Mouse (Mus musculus) ovary, postnatal 36 days (tissue): ENCODE measurements around the gene Grap.

Source experiments
- DNase-seq: peaks from one replicate; pipeline ENCODE4 v3.0.0; 2022; ENCODE audit warnings: low spot score, mixed read lengths

The Grap gene

GRCm38 (mm10) chr11:61683907-61684731, 31.1 kb downstream of the Grap start, which contains the start of gene Fam83g:
Gene Fam83g, plus strand, starts transcription at chr11:61684091.
- peak; percentile 67 for DNase-seq

- DNase-seq, result no peak
Measured at GRCm38 (mm10) chr11:61685119-61685725, 32.2 kb downstream of the Grap start.

- no peak for DNase-seq
Measured at GRCm38 (mm10) chr11:61686141-61686540, 33.1 kb downstream of the Grap start.

DNA sequence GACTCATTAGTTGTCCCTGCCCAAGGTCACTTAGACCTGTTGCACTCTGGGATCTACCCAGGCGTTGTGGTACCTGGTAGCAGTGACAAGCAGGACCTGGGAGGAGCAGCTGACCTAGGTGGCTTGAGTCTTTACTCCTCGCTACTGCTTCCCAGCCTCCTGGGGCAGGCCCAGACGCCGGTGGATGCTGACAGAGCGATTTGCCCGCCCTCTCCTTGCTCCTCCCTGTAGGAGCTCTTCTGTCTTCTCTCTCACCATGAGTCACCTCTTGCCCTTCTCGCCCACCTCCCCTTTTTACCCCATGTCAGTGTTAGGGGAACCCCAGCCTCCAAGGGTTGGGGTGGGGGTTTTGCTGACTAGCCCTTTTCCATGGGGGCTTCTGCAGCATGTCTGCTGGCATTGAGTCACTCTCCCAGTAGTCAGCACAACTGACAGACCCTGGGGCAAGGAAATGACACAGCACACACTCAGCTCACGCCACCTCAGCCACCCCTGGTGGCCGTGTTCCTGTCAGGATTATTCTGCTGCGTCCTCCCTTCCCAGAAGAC, 33.9 kb downstream of the Grap start:
- DNase-seq, result no peak

DNA sequence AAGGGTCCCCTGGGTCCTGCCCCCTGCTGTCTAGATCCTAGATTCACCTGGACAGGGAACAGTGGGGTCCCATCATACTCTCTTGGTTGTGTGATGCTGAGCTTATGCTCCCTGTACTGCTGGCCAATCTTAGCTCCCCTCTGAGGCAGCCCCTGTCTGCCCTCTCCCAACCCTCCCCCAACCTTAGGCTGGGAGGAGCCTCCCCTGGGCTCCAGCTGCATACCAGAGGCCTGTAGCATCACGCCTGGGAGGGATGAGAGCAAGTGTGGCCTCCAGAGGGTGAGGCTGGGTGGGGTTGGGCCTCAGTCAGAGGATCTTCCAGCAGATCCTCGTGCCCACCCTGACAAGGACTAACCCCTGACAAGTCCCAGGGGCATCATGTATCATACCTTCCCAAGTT, 34.5 kb downstream of the Grap start:
- no peak for DNase-seq

DNA sequence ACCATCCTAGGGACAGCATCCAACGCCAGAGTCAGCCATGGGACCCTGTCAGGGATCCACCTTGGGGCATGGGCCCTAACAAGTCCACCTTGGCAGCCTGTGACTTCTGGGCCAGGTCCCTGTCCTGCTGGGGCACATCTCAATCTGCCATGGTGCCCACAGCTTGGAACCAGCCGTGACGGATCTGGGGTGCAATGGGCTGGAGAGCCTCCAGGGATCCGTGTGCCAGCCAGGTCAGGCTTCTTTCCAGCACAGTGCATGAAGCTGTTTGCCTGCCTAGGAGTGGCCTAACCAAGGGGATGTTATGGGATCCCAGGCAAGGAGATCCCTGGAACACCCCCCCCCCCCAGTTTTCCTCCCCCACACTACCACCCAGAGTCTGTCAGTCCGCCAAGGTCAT, 39.9 kb downstream of the Grap start:
- DNase-seq, result no peak

GRCm38 (mm10) chr11:61698852-61699251, 45.8 kb downstream of the Grap start:
- DNase-seq, result no peak

- no peak for DNase-seq
Measured at GRCm38 (mm10) chr11:61699460-61699859, 46.4 kb downstream of the Grap start.

DNA sequence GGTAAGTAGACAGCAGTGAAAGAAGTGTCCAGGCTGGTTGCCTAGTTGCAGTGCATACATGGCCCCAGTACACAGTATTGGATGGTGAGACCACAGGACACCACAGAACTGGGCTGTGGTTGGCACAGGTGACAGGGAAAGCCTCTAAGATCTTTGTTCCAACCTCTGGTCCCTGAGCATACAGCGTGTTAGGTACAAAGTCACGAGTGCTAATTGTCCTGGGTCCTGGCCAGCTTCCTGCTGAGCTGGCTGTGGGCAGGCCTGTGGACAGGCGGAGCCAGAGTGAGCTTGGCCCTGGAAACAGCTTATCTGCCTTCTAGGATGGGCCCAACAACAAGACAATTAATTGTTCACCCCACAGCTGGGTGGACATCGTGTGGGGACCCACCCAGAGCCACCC, 46.9 kb downstream of the Grap start:
- peak; percentile 26 for DNase-seq

DNA sequence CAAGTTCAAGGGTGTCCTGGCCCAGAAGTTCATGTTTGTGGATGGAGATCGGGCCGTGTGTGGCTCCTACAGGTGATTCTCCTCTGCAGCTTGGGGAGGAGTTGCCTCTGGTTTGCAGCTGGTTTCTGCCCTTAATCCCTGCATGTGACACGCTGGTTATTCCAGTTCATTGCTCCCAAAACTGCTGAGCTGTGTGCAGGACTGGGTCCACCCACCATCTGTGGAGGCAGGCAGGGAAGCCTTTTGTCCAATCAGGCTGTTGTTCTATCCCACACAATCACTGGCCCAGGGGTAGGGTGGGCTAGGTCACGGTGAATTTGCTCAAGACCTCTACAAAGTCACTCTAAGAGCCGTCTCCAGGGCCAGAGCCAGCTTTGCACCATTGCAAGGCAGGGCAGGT, 48.6 kb downstream of the Grap start:
- DNase-seq, result no peak

GRCm38 (mm10) chr11:61702494-61702893, 49.4 kb downstream of the Grap start:
- no peak for DNase-seq

- DNase-seq, result no peak
Measured at GRCm38 (mm10) chr11:61705581-61705980, 52.5 kb downstream of the Grap start.

DNA sequence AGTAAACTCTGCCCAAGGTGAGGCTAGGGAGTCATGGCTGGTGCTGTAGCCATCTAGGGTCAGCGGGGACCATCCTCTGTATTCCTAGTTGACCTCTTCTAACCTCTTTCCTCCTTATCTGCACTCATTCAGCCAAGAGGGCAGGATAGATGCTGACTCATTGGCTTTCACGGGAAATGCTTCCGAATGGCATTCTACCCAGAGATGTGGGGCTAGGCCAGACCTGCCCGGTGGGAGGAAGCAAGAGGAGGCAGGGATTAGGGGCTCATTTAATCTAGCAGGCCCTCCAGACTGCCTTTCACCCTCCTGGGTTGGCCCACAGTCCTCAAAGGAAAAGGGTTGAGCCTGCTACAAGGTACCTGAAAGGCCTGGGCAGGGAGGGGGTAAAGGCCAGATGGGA, 53.2 kb downstream of the Grap start:
- no peak for DNase-seq

DNA sequence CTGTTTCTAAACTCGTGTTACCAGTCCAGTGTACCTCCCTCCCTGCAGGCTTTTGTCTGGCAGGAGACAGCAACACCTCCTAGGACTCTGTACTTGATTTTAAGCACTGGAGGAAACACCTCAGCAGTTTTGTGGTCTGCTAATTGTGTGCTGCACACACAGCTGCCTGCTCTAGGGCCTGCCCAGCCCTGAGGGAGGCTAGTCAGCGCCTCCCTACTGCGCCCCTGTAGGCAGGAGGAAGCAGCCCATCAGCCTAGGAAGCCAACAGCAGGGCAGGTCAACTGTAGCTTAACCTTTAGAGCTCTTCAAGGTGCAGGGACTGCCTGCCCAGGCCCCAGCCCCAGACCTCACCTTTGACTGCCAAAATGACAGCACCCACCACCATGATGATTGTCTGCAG, 55.9 kb downstream of the Grap start:
- DNase-seq, result no peak

DNA sequence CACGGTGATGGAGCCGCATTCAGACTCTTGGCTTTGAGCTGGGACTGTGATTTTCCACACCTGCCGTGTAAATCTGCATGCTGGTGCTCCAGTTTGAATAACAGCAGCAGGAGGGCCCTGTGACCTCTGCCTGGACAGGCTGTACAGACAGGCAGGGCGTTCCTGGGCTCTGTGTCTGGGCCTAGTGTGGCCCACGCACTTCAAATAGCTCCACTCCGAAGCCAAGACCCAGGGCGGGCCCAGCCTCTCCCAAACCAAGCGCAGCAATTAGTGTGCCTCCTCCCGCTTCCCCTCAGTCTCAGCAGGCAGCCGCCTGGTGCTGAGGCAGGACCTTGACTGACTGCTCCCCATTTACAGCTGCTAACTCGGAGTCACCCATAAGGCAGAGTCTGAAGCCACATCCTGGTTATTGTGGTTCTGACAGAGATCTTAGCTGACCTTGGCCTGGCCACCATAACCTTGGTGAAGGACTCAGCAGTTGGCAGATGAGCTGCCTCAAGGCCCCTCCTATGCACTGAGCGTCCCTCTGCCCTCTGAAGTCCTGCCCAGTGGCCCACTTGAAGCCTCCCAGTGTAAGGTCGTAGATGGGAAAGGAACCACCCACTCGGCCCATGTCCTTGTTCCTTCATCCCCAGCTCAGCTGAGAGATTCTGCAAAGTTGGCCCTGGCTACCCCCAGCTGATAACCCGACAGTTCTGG, 60.2 kb downstream of the Grap start:
- peak; percentile 56 for DNase-seq

- DNase-seq, result peak; percentile 43
Measured at GRCm38 (mm10) chr11:61714346-61715117, 61.5 kb downstream of the Grap start.

GRCm38 (mm10) chr11:61715130-61715529, 62.1 kb downstream of the Grap start:
- no peak for DNase-seq

- no peak for DNase-seq
Measured at GRCm38 (mm10) chr11:61717990-61718389, 64.9 kb downstream of the Grap start.

DNA sequence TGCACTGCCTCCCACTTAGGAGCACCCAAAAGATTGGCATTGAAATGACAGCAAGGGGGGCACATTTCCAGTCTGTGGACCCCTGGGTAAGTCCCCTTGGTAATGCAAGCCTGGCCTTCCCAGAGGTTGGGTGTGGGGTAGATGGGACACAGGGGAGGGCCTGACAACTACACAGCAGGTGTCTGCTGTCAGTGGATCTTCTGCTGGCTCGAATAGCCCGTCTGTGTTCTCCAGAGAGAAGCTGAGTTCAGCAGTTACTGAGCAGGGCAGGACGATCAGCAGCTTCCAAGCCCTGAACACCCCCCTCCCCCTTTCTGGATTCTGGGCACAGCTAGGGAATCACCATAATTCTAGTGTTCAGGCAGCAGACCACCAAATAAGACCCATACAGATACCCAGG, 66.3 kb downstream of the Grap start:
- no peak for DNase-seq

DNA sequence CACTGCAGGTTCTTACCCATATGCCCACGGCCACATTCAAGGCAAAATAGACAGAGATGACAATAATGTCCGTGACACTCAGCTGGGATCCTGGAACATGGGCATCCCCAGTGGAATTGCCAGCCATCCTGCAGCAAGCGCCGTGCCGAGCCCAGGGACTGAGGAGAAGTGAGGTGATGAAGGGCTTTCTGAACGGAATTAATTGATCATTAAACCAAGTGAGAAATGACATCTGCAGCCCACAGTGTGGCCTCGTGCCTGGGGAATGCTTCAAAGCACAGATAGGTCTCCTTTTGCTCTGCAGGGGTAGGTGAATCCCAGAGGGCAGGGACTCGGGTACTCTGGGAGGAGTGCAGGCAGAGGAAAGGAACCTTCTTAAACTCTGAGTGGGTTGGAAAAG, 66.8 kb downstream of the Grap start:
- no peak for DNase-seq

GRCm38 (mm10) chr11:61720636-61721035, 67.6 kb downstream of the Grap start, which contains the start of gene Slc5a10:
Gene Slc5a10, minus strand, starts transcription at chr11:61720826.
- DNase-seq, result no peak

DNA sequence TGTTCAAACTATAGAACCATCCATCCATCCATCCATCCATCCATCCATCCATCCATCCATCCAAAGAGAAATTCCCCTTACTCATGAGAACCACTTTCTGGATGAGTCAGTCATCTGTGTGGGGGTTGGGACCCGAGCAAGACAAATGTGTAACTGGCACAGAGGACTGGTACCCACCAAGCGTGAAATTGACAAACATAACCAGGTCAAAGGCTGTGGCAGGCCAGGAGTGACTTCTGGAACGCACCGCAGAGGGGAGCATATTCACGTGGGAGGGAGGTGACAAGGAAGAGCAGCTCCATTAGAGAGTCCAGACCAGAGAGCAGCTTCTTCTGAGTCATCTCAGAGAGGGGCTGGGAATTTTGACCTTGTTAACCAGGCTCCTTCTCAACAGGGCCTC, 69.0 kb downstream of the Grap start:
- no peak for DNase-seq
